Mouse (Mus musculus) CH12F3 (cell line): ENCODE measurements around the gene Polr1c.

Experiments used
- in situ Hi-C: fragments of 300-500 bp; cut with MboI; formaldehyde crosslinking; loops from 2 replicates; pipeline ENCODE4 v1.14.3; 2020; ENCODE audit warnings: low sequenced_read_pairs

The Polr1c gene

GRCm38 (mm10) chr17:46266986-46267385, 19.1 kb upstream of the Polr1c start:
- in situ Hi-C loops = loop anchor here (10.0 kb wide), 2 partner anchors 128 to 238 kb away; no protein-coding TSS in a partner anchor

- in situ Hi-C loops = loop anchor here (10.0 kb wide), 2 partner anchors 129 to 239 kb away; no protein-coding TSS in a partner anchor
Observed at GRCm38 (mm10) chr17:46265918-46266618, 18.2 kb upstream of the Polr1c start.

- in situ Hi-C loops = loop anchor here (10.0 kb wide), 2 partner anchors 129 to 239 kb away; no protein-coding TSS in a partner anchor
Observed at GRCm38 (mm10) chr17:46265502-46265901, 17.6 kb upstream of the Polr1c start.

GRCm38 (mm10) chr17:46262201-46262694, 14.4 kb upstream of the Polr1c start:
- in situ Hi-C loops = loop anchor here (10.0 kb wide), 2 partner anchors 133 to 243 kb away; no protein-coding TSS in a partner anchor

GRCm38 (mm10) chr17:46259675-46260074, 11.8 kb upstream of the Polr1c start:
- in situ Hi-C loops = loop anchor here (10.0 kb wide), 2 partner anchors 135 to 245 kb away; no protein-coding TSS in a partner anchor

GRCm38 (mm10) chr17:46258279-46259053, 10.6 kb upstream of the Polr1c start:
- in situ Hi-C loops = no loop called here

GRCm38 (mm10) chr17:46255147-46255546, 7.3 kb upstream of the Polr1c start:
- in situ Hi-C loops = no loop called here

- in situ Hi-C loops = no loop called here
Observed at GRCm38 (mm10) chr17:46254106-46254505, 6.3 kb upstream of the Polr1c start.

- in situ Hi-C loops = no loop called here
Observed at GRCm38 (mm10) chr17:46253452-46254084, 5.7 kb upstream of the Polr1c start, which contains the start of gene Lrrc73. Gene Lrrc73, plus strand, starts transcription at chr17:46253531.

- in situ Hi-C loops = no loop called here
Observed at GRCm38 (mm10) chr17:46252571-46253451, 5.0 kb upstream of the Polr1c start.

- in situ Hi-C loops = no loop called here
Observed at GRCm38 (mm10) chr17:46251174-46251573, 3.3 kb upstream of the Polr1c start.

GRCm38 (mm10) chr17:46248189-46248522, 302 bp upstream of the Polr1c start:
- in situ Hi-C loops = no loop called here

GRCm38 (mm10) chr17:46244579-46244978, 3.3 kb downstream of the Polr1c start:
- in situ Hi-C loops = no loop called here

- in situ Hi-C loops = no loop called here
Observed at GRCm38 (mm10) chr17:46243624-46244023, 4.2 kb downstream of the Polr1c start.

- in situ Hi-C loops = no loop called here
Observed at GRCm38 (mm10) chr17:46242993-46243392, 4.9 kb downstream of the Polr1c start.

GRCm38 (mm10) chr17:46242274-46242673, 5.6 kb downstream of the Polr1c start:
- in situ Hi-C loops = no loop called here

GRCm38 (mm10) chr17:46241471-46241870, 6.4 kb downstream of the Polr1c start:
- in situ Hi-C loops = no loop called here

GRCm38 (mm10) chr17:46239516-46240114, 8.2 kb downstream of the Polr1c start:
- in situ Hi-C loops = no loop called here

GRCm38 (mm10) chr17:46237480-46237879, 10.4 kb downstream of the Polr1c start:
- in situ Hi-C loops = no loop called here

GRCm38 (mm10) chr17:46237079-46237478, 10.8 kb downstream of the Polr1c start:
- in situ Hi-C loops = no loop called here
